Mouse (Mus musculus): ENCODE results near the gene Brdt.

DNA sequence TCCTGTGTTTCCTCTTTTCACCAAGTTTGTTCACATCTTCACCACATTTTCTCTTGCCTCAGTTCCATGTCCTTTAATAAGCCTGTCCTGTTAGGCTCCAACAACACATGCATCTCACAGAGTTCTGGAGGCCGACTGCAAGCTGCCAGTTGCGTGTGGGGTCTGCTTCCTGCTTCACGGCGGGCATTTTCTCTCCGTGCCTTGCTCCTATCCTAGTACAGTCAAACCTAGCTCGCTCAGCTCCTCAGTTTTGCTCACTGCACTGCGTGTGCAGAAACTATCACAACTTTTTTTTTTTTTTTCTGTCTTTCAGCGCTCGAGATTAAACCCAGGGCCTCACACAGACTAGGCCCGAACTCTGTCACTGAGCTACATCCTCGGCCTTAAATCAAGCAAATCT lies 32.1 kb upstream of the Brdt start:
- TF ChIP-seq CTCF (IDR thresholded peaks at IDR 0.05; ENCODE audit: low read depth) (no peak), EP300 (IDR thresholded peaks at IDR 0.05; ENCODE audit: low read depth) (no peak)

Measured in heart, postnatal 0 days (tissue).